Mouse (Mus musculus): ENCODE results near the gene Pank4.

Gene Pank4

DNA sequence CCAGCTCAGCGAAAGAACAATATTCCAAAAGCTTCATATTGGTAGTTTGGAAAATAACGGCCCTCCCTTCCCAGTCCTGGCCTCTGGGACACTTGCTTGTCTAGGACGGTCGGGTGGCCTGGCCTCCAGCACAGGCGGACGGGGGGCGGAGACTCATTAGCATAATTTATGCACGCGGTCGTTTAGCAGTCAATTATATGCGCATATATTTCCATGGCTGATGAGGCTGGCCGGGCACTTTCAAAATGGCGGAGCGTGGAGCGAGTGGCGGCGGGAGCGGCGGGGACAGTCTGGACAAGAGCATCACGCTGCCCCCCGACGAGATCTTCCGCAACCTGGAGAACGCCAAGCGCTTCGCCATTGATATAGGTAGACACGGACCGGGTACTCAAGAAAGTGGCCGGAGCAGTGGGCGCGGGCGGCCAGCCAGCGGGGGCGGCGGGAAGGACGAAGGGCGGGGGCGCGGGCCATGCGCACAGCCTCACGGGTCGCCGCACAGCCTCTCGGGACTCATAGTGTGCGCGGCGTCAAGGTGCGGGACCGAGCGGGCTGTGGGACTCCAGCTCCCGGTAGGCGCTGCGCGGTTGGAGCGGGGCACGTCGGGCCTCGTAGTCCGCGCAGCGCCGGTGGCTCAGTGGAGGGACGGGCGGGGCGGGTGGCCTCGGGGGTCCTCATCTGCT is at the start of gene Pank4:
Gene Pank4 (plus strand): TSS at position 223 of the 680 bp plus-strand sequence.
- peak; percentile 89 for DNase-seq (ENCODE audit: low read depth, low spot score)

GRCm38 (mm10) chr4:154914252-154914651 is 49.7 kb upstream of the Pank4 start:
- DNase-seq (ENCODE audit: low read depth, low spot score) = no peak

DNA sequence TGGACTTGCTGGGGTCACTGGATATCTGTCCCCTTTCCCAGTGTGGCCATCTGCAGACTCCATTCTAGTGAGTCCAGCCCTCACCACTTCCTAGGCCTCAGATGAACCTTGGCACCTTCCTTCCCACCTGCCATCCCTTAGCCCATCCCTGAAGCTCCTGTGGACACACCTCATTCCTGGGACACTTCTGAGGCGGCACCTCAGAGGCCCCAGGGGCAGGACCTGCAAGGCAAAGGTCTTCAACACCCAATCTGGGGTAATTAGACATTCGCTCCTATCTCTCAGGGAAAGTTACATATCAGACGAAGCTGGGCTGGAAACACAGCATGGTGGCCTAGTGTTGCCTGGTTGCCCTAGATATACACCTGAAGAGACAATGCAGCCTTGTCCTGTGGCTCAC is 49.2 kb upstream of the Pank4 start:
- DNase-seq (ENCODE audit: low read depth, low spot score) = no peak

DNA sequence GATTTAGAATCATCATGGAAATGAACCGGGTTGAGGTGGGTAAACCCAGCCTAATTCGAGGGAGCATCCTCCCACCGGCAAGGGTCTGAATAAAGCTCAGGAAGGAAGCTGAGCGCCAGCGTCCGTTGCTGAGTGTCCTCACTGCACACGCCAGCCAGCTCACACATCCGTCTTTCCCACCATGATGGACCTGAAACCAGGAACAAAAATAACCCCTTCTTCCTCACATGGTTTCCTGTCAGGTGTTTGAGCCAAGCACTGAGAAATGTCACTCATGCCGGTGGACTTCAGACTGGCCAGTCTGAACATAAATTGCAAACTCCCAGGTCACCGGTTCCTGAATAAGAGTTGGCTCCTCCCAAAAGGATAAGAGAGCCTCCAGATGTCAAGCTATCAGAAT is 48.6 kb upstream of the Pank4 start:
- DNase-seq (ENCODE audit: low read depth, low spot score) = no peak

DNA sequence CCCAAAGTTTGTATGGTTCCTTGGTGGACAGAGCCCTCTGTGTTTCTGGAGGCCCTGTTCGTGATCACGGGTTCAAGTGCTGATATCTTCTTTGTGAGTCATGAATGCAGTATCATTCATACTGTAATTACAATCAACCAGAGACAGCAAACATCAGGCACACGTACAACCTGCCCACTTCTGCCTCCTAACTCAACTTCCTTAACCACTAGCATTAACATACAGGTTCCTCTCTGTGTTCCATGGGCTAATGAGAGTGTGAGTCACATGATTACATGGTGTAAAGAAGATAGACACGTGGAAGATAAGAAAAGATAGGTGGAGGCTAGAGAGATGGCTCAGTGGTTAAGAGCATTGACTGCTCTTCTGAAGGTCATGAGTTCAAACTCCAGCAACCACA is 47.3 kb upstream of the Pank4 start:
- DNase-seq (ENCODE audit: low read depth, low spot score) = no peak

DNA sequence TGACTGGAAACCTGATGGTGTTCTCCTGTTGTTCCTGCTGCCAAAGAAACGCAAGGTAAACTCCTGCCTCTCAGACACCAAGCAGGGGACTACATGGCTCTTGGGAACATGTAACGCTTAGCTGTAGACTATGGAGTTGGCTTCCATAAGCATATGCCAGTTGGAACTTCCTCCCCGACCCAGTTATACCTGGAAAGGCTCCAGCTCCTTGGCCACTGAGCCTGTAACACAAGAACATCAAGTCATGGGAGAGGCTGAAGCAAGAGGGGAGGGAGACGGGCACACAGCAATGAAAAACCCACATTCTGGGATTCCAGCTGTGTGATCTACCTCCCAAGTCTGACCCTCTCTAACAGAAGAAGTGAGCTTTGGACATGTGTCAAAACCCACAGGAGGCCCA is 41.6 kb upstream of the Pank4 start:
- no peak for DNase-seq (ENCODE audit: low read depth, low spot score)

GRCm38 (mm10) chr4:154922931-154923330 is 41.0 kb upstream of the Pank4 start:
- DNase-seq (ENCODE audit: low read depth, low spot score) = no peak

GRCm38 (mm10) chr4:154925413-154925812 is 38.5 kb upstream of the Pank4 start:
- peak; percentile 79 for DNase-seq (ENCODE audit: low read depth, low spot score)

GRCm38 (mm10) chr4:154926969-154927898 is 36.7 kb upstream of the Pank4 start:
- peak; percentile 47 for DNase-seq (ENCODE audit: low read depth, low spot score)

DNA sequence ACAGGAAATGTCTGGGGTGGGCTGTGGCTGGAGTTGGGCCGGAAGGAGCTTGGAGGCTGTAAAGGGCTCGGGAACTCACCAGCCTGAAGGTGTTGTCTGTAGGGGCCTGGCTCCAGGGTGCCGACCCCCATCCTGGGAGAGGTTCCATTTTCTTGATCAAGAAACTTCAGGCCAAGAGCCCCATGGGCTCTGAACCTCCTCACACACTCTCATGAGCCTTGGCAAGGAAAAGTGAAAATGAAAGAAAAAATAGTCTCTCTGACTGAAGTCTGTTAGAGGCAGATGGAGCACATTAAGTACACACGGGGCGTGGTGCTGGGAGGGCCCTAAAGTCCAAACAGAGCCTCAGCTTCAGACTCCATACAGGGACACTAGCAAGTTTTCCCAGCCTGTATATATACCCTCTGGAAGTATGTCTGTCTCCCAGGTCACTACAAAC is 36.0 kb upstream of the Pank4 start:
- DNase-seq (ENCODE audit: low read depth, low spot score) = peak; percentile 78

- peak; percentile 26 for DNase-seq (ENCODE audit: low read depth, low spot score)
Measured at GRCm38 (mm10) chr4:154928395-154929087, 35.4 kb upstream of the Pank4 start, which contains the start of gene Tnfrsf14. Gene Tnfrsf14, minus strand, starts transcription at chr4:154928563.

- no peak for DNase-seq (ENCODE audit: low read depth, low spot score)
Measured at GRCm38 (mm10) chr4:154929088-154929660, 34.7 kb upstream of the Pank4 start.

- DNase-seq (ENCODE audit: low read depth, low spot score) = no peak
Measured at GRCm38 (mm10) chr4:154933306-154933907, 30.5 kb upstream of the Pank4 start.

- no peak for DNase-seq (ENCODE audit: low read depth, low spot score)
Measured at GRCm38 (mm10) chr4:154934800-154935199, 29.1 kb upstream of the Pank4 start.

DNA sequence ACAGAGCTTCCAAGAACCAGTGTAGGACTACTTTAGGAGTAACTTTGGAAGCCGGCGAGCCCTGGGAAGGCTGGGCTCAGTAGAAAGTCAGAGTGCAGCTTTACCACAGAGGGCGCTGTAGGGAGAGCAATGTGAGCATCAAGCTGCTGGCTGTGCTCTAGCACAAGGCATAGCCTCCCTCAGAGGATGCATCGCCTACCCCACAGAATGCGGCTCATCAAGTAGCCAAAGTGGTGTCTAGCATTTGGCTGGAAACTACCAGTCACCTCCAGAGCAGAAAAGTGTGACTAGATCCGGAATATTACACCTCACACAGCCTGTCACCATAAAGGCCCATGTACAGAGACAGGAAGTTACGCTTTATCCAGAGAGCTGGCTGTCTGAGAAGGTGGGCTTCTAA is 28.1 kb upstream of the Pank4 start:
- DNase-seq (ENCODE audit: low read depth, low spot score) = peak; percentile 82

GRCm38 (mm10) chr4:154936542-154937255 is 27.2 kb upstream of the Pank4 start:
- peak; percentile 88 for DNase-seq (ENCODE audit: low read depth, low spot score)

- DNase-seq (ENCODE audit: low read depth, low spot score) = no peak
Measured at GRCm38 (mm10) chr4:154937746-154938145, 26.2 kb upstream of the Pank4 start.

GRCm38 (mm10) chr4:154940156-154940555 is 23.8 kb upstream of the Pank4 start:
- no peak for DNase-seq (ENCODE audit: low read depth, low spot score)

DNA sequence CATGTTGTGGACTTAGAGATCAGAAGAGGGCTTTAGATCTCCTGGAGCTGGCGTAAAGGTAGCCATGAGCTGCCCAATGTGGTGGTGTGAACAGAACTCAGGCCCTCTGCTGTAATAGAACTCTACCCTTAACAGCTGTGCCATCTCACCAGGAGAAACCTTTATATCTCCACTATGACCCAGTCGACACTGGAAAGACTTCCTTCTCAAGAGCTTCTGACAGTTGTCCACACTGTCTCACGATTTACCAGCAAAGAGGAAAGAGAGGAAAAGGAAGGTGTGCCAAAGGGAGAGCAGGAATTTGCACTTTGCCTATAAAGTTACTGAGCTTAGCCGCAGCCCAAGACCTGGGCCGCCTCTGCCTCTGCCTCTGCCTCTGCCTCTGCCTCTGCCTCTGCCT is 22.1 kb upstream of the Pank4 start:
- DNase-seq (ENCODE audit: low read depth, low spot score) = no peak

GRCm38 (mm10) chr4:154942632-154943322 is 21.1 kb upstream of the Pank4 start:
- DNase-seq (ENCODE audit: low read depth, low spot score) = peak; percentile 70
